Mouse (Mus musculus): ENCODE measurements around the gene Polr2e.

GRCm38 (mm10) chr10:79989272-79989786 is 50.3 kb downstream of the Polr2e start:
- TF ChIP-seq CTCF (IDR thresholded peaks at IDR 0.05; ENCODE audit: low read depth) (no peak), EP300 (IDR thresholded peaks at IDR 0.05; ENCODE audit: low read depth) (no peak)

Data from heart, postnatal 0 days (tissue).